Mouse (Mus musculus): ENCODE measurements around the gene Serpinh1.

Serpinh1 gene

GRCm38 (mm10) chr7:99326128-99326527, 26.9 kb downstream of the Serpinh1 start:
- no peak for DNase-seq (ENCODE audit: low read depth, low spot score)

- peak; percentile 59 for DNase-seq (ENCODE audit: low read depth, low spot score)
Observed at GRCm38 (mm10) chr7:99324810-99325209, 28.2 kb downstream of the Serpinh1 start.

- DNase-seq (ENCODE audit: low read depth, low spot score): no peak
Observed at GRCm38 (mm10) chr7:99323321-99323700, 29.7 kb downstream of the Serpinh1 start.

GRCm38 (mm10) chr7:99322691-99323320, 30.2 kb downstream of the Serpinh1 start:
- no peak for DNase-seq (ENCODE audit: low read depth, low spot score)

- no peak for DNase-seq (ENCODE audit: low read depth, low spot score)
Observed at GRCm38 (mm10) chr7:99320524-99320923, 32.5 kb downstream of the Serpinh1 start.

GRCm38 (mm10) chr7:99317475-99317874, 35.6 kb downstream of the Serpinh1 start:
- DNase-seq (ENCODE audit: low read depth, low spot score): no peak

- no peak for DNase-seq (ENCODE audit: low read depth, low spot score)
Observed at GRCm38 (mm10) chr7:99316207-99316606, 36.8 kb downstream of the Serpinh1 start.

- DNase-seq (ENCODE audit: low read depth, low spot score): no peak
Observed at GRCm38 (mm10) chr7:99314565-99314964, 38.5 kb downstream of the Serpinh1 start.

- DNase-seq (ENCODE audit: low read depth, low spot score): no peak
Observed at GRCm38 (mm10) chr7:99313253-99313652, 39.8 kb downstream of the Serpinh1 start.

- DNase-seq (ENCODE audit: low read depth, low spot score): peak; percentile 51
Observed at GRCm38 (mm10) chr7:99312671-99313143, 40.3 kb downstream of the Serpinh1 start.

- DNase-seq (ENCODE audit: low read depth, low spot score): no peak
Observed at GRCm38 (mm10) chr7:99312058-99312457, 41.0 kb downstream of the Serpinh1 start.

GRCm38 (mm10) chr7:99311433-99311832, 41.6 kb downstream of the Serpinh1 start:
- DNase-seq (ENCODE audit: low read depth, low spot score): no peak

- DNase-seq (ENCODE audit: low read depth, low spot score): peak; percentile 47
Observed at GRCm38 (mm10) chr7:99306640-99307039, 46.4 kb downstream of the Serpinh1 start.

- no peak for DNase-seq (ENCODE audit: low read depth, low spot score)
Observed at GRCm38 (mm10) chr7:99305688-99306087, 47.4 kb downstream of the Serpinh1 start.

- DNase-seq (ENCODE audit: low read depth, low spot score): no peak
Observed at GRCm38 (mm10) chr7:99304949-99305372, 48.1 kb downstream of the Serpinh1 start.

- DNase-seq (ENCODE audit: low read depth, low spot score): no peak
Observed at GRCm38 (mm10) chr7:99304029-99304428, 49.0 kb downstream of the Serpinh1 start.

GRCm38 (mm10) chr7:99300650-99301175, 52.3 kb downstream of the Serpinh1 start:
- peak; percentile 80 for DNase-seq (ENCODE audit: low read depth, low spot score)

Measured in mesoderm, embryonic 11.5 days (tissue).